Mouse (Mus musculus) c-Kit-negative CD71-positive TER-119-positive erythroid progenitor cells, embryonic 14.5 days (primary cell): ENCODE results near the gene Net1.
"Not testable (repeated sequence)": the region's sequence is repeated elsewhere in the genome, so short reads cannot be mapped to it uniquely, and the experiment has no call there.

Experiments used
- DNase-seq: peaks from one replicate; pipeline ENCODE4 v3.0.0-alpha.2; 2013; ENCODE audit warnings: low read depth, low spot score

Gene Net1

DNA sequence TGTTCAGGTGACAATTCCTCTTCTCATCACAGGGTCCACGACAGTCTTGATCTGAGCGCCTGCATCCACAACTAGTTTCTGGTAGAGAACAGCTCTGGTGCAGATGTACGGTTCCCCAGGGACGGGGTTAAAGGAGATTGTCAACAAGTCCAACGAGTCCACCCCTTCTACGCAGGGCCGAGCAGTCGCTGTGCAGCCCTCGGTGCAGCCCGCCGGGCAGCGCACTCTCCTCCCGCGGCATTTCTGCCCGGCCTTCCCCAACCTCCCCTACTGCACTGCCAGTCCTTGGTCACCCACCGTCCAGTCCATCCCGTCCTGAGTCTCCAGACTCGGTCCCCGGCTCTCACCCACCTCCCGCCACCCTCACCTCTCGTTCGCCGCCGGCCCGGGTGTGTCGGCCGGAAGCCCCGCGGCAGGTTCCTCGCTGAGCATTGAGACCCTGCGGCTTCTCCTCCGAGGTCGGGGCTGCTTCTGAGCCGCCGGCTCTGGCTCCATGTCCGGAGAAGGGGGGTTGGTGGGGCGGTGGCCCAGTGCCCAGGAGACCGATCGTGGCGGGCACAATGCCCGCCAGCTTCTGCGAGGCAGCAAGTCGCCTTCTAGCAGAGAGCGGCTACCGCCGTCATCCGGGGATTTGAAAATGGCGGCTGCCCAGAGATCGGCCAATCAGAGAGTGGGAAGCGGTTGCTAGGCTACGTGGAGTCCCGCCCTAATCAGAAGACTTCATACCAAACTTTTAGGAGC lies at the start of gene Net1, which contains the start of gene Tubal3:
Gene Net1, minus strand, starts transcription at position 650 of the 741 bp plus-strand sequence.
Gene Tubal3, plus strand, starts transcription at position 704 of the 741 bp plus-strand sequence.
- DNase-seq: peak; percentile 89

DNA sequence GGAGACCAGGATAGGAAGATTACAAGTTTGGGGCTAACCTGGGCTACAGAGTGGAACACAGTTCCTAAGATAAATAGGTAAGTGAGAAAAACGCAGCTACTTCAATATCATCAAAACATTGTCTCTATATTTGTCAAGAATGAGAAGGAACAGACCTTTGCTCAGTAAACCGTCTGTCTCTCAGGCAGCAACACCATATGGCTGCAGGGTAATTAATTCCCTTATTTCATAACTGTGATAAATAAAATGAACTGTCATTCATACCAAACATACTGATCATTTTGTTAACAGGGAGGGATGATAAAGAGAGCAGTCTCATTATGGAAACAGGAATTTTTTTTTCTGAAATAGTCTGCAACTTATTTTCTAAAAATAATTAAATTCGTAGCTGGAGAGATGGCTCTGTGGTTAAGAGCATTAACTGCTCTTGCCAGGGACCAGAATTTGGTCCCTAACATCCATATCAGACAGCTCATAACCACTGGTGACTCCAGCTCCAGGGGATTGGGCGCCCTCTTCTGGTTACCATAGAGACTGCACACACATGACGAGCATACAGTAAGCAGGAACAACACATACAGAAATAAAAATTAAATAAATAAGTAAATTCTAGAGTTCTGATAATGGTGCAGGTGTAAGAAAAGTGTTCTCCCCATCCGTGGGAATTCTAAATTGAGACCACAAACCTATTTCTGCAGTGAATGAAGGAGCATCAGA lies 33.3 kb upstream of the Net1 start:
- no peak for DNase-seq

DNA sequence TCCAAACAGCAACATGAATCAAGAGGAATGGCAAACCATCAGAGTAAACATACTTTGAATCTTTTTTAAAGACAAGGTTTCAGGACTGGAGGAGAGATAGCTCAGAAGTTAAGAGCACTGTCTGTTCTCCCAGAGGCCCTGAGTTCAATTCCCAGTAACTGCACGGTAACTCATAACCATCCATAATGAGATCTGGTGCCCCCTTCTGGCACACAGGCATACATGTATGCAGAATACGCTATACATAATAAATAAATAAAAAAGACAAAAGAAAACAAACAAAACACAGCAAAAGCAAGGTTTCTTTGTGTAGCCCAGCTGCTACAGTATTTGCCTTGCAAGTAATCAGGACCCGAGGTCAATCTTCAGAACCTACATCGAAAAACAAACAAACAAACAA lies 31.5 kb upstream of the Net1 start:
- no peak for DNase-seq

DNA sequence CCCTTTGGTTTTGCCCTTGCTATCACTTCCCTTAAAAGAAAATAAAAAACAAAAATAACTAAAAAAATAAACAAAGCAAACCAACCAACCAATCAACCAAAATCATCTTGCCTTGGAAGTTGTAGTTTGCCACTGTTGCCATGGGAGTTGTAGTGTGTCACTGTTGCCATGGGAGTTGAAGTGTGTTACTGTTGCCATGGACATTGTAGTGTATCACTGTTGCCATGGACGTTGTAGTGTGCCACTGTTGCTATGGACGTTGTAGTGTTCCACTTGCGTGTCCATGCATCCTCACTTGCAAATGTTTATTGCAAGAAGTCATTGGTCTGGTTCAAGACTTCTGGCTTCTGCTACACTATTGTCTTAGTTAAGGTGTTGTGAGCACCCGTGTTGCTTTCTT lies 29.2 kb upstream of the Net1 start:
- DNase-seq: no peak

DNA sequence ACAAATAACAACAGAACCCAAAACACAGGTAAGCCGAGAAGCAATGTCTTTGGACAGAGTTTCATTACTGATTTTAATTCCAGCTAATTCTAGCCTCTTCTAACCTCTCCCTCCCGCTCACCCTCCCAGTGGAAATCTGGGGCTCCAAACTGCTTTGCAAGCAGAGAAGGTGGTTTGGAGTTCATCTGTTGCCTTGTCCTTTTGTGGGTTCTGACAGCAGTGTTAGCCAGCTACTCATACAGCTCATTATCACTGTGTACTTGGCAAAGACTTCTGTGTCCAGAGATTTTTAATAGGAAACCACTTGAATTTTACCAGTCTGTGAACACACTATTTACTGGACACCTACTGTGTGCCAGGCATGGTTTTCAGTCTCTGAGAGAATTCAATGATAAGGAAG lies 27.2 kb upstream of the Net1 start, which contains the start of gene Ucn3:
Gene Ucn3, minus strand, starts transcription at position 101 of the 400 bp plus-strand sequence.
- no peak for DNase-seq

DNA sequence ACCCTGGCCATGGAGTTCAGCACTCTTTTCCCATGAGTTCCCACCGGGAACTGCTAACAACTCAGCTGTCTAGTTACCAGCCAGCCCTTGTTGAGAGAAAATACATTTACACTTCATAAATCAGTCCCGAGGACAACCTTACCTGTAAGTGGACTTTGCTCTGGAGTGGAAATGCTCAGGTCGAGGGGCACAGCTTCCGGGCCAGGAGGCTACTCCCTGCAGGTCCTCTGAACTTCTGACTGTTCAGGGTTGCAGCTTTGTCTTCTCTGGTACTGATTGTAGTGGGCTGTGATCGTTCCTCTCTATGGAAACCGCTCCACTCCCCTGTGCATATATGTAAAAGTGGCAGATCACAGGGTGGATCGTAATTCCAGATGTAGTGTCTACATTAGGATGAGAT lies 26.7 kb upstream of the Net1 start:
- DNase-seq: no peak

DNA sequence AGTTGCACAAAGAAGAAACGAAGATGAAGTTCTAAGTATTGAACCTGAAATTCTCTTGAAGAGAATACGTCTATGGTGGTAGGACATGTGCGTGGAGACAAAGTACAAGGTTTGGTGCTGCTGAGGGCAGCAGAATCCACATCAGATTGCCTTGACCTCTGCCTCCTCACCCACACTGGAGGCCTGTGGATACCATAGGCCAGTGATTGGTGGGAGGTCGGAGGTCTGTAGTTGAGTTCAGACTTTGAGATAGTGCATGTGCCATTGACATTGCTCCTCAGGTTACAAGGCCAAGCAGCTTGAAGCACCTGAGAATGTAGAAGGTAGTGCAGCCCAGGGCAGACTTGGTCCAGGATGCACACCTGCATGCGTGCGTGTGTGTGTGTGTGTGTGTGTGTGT lies 8.0 kb upstream of the Net1 start:
- no peak for DNase-seq

DNA sequence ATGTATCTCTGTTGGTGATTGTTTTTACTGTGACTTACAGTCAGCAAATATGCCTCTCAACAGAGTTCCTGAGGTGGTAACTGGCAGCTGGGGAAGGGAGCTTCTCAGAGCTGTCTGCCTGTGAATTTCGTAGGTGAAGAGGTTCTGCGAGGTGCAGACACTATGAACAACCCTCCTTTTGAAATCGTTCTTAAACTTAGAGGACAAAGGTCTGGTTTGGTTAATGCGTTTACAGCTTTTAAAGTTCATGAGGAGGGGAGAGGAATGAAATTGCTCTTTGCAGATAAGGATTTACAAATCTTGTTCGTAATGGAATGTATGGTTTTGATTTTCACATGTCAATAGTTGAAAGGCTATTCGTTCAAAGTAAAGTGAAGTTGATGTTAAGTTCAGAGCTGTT lies 7.6 kb upstream of the Net1 start:
- DNase-seq: no peak

DNA sequence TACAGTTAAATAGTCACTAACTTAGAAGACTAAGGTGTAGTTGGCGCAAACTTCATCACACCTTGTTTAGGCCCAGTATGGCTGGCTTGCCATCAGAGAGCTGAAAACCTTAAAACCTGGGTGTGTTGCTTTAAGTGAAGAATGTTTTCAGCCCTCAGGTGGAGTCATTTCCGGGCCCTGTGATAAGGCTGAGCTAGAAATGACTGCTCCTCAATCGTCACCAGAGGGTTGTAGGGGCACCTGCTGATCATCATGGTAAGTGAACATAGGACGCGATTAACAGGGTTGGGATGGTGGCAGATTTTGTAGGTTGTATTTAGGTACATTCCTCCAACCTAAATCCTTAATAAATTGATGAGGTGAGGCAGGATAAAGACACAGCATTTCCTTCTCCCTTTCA lies 6.5 kb upstream of the Net1 start:
- DNase-seq: no peak

DNA sequence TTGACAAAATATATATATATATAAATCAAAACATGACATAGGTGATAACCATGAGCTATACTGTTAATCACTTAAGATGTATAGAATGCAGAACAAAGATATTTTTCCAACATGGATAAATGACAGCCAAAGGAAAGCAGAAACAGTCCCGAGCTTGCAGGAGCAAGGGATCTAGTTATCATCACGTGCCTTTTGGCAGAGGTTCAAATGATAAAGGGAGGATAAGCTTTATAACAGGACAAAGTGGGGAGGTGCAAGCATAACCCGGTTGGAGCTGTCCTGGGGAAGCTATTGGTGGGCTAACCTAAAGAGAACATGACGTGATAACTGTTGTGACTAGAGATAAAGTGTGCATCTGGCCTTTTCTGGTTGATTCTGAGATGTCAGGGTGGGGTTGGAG lies 4.5 kb downstream of the Net1 start:
- DNase-seq: no peak

DNA sequence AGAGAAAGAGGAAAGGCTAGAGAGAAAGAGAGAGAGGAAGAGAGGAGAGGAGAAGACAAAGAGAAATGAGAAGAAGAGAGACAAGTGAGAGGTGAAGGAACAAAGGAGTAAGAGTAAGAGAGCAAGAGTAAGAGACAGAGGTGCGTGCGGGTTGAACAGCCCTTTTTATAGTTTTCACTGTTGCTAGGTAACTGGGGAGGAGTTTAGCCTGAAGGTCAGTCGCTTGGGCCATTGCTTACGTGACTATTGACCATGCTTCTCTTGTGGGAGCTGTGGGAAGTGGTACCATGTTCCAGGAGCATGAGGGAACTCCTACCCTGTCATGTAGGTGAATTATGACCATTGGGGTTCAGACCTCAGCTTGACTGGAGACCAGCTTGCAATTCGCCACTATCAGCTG lies 7.7 kb downstream of the Net1 start:
- no peak for DNase-seq

DNA sequence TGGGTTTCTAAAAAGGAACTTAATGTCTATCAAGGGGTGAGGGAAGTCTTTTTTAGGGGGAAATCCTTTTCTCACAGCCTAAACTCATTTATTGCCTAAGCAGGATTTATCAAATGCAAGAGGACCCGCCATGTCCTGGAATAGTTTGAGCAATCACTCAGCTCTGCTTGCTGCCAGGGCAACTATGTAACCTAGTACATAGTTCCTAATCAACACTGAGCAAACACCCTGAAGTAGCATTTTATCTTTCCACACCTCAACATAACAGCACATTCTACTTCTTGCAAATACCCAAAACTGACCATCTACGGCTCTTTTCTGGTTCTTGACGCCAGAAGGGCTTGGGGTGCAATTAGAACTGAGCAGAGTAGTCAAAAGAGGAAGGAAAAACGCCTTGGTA lies 9.8 kb downstream of the Net1 start:
- no peak for DNase-seq

DNA sequence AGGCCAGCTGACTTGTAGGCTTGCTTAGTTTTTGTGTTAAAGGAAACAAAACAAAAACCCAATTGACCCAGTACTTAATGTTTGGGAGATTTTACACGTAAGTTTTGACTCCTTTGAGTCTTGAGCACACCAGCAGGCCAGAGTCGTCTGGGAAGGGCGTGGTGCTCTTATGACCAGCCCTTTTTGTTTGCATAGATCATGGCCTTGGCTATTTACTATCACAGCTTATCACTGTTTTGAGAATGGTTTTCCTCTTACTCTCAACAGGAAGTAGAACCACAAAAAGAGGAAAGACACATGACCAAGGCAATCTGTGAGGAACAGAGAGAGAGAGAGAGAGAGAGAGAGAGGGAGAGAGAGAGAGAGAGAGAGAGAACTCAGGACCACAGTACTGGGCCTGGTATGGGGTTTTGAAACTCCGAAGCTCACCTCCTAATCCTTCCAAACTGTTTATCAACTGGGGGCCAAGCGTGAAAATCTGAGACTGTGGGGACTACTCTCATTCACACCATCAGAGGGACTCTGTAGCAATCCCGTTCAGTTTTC lies 10.8 kb downstream of the Net1 start:
- no peak for DNase-seq

DNA sequence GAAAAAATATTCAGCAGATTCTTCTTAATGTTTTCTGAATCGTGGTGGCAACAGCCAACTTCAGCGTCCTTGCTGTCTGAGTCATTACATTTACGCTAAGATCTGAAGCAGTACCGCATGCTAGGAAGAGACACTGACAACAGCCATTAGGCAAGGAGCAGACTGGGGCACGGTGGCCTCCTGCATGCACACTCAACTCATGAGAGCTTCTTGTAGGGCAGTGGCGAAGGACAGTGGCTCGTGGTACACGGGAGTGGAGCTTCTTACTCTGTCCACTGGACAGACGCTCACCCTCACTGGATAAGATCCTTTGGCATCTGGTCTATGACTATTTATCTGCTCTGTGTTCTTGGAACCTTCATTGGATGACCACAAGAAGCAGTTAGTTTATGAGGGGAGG lies 18.7 kb downstream of the Net1 start:
- DNase-seq: no peak

DNA sequence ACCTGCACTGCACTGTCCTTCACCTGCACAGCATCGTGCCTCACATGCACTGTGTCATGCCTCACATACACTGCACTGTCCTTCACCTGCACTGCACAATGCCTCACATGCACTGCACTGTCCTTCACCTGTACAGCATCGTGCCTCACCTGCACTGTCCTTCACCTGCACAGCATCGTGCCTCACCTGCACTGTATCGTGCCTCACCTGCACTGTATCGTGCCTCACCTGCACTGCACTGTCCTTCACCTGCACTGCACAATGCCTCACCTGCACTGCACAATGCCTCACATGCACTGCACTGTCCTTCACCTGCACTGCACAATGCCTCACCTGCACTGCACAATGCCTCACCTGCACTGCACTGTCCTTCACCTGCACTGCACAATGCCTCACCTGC lies 19.8 kb downstream of the Net1 start:
- DNase-seq: not testable (repeated sequence)

DNA sequence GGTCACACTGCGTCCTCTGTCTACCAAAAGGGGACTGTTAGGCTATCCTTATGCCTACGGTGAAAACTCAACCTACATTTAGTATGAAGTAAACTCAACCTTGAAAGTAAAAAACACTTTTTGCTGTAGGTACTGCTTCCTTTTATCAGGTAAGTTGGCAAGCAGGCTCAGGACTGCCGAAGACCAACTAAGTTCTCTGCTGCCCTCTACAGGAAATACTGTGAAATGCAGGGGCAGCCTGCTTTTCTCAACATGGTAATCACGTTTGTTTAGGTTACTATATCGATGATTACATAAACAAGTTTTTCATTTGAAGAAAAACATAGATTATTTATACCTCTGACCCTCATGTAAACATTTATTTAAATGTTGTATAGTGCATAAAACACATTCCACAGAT lies 21.1 kb downstream of the Net1 start:
- peak; percentile 74 for DNase-seq

DNA sequence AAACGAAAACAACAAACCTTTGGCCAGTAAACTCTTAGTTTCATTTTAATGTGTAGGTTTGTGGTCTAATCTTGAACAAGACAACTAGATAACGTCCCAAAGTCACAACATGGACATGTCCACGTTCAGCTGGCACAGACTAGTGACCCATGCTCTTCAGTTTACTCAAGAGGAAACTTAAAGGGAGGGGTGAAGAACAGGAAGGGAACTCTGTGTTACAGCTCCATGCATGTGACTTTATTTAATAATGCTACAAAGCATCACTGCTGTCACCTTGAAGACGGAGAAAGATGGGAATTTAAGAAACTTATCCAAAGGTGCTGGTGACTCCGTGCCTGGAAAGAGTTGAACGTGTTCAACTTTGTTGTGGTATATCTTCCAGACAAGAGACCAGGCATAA lies 22.0 kb downstream of the Net1 start:
- no peak for DNase-seq

DNA sequence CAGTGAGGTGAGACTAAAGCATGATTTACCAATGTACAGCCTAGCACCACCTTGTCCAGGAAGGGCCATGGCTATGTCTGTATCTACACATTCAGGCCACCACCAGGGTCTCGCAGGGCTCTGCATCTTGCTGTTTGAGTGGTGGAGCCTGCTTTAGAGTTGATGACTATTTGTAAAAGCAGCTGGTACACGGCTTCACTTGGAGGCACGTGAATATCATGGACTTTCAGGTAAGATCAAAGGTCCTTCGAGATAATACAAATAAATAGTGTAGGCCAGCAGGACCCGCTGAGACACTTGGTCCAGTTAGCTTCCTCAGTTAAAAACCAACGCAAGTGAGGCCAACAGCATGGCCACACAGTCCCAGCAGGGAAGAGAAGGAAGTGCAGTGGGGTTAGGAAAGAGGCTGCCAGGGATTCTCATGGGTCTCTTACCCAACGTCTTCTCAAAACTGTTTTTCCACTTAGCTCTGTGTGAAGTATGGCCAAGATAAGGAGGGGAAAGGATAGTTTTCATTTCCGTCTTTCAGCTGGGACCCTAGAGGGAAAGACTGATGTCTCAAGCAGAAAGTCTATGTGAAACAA lies 22.5 kb downstream of the Net1 start:
- DNase-seq: no peak

DNA sequence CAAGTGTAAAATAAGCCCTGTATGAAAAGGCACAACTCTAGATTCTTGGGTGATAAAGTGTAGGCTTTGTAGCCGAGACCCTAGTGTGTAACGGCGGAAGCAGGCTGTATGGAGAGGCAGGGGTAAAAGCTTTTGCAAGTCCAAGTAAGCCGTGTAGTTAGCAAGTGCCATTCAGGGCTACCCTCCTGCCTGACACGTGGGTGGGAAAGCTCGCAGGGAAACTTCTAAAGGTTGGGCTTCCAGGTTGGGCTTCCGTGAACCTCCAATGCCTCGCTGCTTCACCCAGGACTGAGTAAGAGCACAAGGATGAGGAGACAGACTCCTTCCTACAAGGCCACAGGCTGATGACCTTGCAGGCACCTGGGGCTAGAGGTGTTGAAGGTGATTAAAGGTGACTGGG lies 23.5 kb downstream of the Net1 start:
- no peak for DNase-seq

DNA sequence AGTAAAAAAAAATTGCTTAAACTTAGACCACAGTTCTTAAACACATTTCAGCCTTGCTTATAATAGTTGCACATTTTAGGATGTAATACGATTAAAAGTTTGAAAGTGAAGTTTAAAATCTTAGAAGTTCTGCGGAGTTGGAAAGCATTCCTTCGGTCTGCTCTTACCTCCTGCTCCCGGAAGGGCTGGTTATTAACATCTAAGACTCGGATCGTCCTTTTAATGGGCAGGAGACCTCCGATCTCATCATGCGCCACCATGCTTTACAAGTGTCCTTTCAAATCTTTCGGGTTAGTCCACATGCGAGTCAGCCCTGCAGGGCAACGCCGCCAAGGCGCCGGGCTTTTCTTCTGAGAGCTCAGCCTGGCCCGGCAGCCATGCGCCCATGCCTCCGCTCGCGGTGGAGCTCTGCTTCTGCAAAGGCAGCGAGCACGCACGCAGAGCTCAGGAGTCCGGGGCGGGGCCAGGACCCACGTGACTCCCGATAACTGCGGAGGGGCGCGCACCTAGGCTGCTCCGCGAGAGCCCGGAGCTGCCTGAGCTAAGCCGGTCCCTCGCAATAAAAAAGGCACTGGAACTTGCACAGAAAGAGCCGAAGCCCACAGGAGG lies 24.8 kb downstream of the Net1 start:
- peak; percentile 88 for DNase-seq

DNA sequence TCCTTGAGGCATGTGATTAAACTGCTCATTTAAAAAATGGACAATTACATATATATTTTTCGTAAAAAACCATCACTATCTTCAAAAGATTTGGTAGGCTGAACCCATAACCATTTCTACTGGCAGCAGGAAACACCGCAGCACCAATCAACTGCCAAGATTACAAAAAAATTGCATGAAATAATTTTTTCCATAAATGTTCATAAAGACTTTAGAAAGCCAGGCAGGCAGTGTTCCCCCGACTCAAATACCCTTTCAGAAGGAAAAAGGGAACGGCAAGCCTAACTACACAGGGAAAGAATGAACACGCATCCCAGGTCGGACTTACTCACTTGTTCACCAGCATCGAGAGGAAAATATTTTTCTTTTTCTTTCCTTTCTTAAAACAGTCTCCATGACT lies 25.4 kb downstream of the Net1 start:
- no peak for DNase-seq

DNA sequence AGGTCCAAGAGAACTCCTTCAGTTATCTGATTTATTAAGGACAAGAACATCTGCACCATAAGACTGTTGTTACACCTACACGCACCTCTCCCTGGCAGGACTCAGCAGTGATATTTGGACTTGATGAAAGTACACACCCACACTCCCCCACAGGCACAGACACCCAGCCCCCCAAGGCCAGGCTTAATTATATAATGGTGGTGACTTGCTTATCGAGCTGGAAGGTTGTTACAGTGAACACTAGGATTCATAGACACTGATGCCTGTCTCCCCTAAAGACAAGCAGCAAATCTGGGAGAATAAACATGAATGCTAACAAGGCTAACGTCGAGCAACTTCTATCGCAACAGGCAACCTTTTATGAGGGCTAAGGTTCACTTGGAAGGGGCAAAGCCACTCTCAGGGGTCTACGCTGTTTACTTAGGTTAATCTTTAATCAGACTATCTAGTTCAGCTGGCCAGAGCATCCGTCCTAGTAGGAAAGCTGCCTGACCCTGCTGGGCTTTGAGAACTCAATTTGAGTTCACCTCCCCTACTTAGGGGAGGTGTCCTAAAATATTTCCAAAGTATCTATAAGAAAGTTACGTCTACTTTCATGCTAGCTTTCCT lies 26.4 kb downstream of the Net1 start:
- no peak for DNase-seq
